Mouse (Mus musculus): ENCODE data around the gene Gclm.
"Not testable (repeated sequence)": the region's sequence is repeated elsewhere in the genome, so short reads cannot be mapped to it uniquely, and the experiment has no call there.

Gclm gene

DNA sequence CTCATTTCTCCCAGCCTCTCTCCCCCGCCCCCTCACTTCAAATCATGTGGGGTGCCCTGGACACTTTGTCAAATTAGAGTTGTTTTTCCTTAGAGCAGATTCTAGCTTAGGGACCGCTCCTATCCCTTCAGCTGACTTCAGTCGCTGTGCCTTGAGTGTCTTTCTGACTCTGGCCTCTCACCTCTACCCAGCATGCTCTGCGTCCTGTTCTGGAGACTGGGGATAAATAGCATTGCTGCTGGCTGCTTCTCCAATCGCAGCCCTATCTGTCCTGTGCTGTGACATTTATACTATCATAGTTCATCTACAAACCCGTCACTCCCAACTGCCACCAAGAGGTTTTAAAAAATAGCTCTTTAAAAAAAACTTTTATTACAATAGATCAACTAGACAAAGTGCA, 2.5 kb upstream of the Gclm start:
- in situ Hi-C loops (cut with MboI, MseI): no loop called here

DNA sequence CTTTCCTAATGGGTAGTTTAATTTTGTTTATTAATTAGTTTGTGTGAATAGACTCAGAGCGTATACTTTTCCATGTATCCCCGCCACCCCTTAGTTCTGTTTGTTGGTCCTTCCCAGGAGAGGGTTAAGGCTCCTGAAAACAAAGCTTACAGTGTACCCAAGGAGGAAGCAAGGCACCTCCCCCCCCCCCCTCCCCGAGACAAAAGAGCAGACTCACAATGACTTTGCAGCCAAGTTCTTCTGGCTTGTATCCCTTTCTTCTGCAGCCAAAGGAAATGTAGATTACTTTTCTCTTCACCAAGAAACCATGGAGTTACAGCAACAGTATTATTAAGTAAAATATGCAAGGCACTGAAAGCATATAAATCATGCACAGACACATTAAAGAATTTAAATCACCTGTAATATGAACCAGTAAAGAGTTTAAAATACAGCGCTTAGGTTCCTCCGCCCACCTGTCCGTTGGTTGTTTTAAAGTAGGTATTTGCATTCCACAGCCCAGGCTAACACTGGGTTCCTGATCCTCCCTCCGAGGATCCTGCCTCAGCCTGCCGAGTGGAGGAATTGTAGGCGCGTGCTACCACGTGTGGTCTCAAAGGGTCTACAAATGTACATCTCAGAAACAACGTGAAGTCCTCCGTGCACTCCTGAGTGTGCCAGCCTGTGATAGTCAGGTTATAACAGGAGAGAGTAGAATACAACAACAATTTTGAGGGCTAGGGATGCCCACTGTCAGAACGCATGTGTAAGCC, 1.8 kb upstream of the Gclm start:
- in situ Hi-C loops (cut with MboI, MseI): no loop called here

DNA sequence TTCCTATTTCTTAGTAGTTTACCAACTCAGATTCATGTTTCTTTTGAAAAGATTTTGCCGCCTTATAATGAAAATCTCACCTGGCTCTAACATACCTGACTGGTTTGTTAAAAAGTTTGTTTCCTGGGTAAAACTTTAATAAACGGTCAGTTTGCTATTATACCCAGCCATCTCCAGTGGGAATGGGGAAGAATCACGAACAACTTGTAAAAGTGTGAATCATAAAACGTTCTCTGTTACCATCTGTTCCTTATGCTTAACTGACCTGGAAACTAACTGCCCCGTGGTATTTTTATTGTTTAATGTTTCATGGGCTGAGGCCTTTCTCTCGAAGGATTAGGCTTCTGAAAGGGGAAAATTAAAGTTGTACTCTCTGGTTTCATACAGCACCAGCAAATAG, 598 bp upstream of the Gclm start:
- in situ Hi-C loops (cut with MboI, MseI): loop anchor here (5.0 kb wide), 1 partner anchor 43 kb away; no protein-coding TSS in a partner anchor

DNA sequence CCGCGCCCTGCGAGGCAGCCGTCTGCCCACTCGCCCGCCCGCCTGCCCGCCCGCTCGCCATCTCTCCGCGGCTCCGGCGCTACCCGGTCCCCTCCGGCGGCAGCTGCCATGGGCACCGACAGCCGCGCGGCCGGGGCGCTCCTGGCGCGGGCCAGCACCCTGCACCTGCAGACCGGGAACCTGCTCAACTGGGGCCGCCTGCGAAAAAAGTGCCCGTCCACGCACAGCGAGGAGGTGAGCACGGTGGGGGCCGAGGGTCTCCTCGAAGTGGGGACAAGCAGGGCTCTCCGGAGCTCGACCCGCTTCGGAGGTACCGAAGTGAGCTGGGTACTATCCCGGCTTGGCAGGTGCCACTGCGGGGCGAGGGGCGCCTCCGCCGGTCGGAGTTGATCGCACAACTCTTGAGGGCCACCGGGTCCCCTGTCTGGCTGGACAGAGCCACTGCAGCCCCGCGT, 548 bp downstream of the Gclm start:
- in situ Hi-C loops (cut with MboI, MseI): loop anchor here (5.0 kb wide), 1 partner anchor 41 kb away; no protein-coding TSS in a partner anchor

DNA sequence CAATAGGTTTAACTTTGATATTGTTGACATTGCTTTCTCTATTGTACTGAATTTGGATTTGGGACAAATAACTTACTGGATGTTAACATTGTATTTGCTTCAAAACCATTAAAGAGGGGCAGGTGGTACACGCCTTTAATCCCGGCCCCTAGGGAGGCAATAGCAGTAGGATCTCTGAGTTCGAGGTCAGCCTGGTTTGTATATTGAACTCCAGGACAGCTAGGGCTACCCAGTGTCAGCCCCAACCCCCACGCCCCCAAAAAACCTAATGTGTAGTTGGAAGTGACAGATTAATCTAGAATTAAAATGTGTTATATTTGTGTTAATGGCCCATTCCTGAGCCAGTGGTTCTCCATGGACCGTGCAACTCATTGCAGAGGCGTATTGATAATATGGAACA, 1.0 kb downstream of the Gclm start:
- in situ Hi-C loops (cut with MboI, MseI): loop anchor here (5.0 kb wide), 1 partner anchor 41 kb away; no protein-coding TSS in a partner anchor

DNA sequence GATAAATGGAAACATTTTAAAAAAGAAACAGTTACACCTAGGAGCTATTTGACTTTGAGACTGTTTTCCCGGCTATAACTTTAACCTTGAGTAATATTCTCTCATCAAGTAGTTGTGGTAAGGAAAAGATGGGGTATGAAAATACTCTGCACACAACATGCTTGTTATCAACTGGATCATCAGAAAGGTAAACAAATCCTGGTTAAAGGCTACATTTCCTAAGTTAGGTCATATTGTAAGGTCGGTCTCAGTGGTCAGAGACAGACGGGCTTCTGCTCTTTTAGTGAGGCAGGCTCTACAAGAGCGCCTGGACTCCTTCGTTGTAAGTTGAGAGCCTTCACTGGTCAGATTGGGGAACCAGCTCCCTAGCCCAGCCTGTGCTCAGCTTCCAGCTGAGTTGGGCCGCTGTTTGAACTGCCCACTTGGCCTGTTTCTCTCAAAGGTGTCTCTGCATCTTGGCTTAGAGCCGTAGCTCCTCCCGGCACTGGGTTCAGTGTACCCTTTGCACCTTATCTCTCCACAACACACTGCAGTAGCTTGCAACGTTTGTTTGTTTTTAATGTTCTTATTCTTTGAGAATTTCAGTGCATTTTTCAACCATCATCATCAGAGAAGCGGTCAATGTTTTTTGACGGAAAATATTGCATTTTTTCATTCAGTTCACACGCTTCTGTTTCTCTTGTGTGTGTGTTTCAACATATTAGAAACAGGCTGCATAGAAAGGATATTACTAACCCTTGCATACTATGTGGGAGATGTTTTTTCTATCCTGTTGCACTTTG, 1.8 kb downstream of the Gclm start:
- in situ Hi-C loops (cut with MboI, MseI): loop anchor here (5.0 kb wide), 1 partner anchor 40 kb away; no protein-coding TSS in a partner anchor

DNA sequence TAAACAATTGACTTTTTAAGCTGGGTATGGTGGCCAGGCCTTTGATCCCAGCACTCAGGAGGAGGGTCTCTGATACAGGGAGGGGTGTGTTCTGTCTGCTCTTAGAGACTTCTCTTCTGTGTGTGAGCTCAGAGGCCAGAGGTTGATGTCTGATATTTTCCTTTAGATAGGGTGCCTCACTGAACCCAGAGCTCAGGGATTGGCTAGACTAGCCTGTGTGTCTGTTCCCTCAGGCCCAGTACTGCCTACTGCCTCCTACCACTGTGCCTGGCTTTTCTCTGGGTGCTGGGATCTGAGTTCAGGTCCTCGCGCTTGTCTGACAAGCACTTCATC, 2.4 kb downstream of the Gclm start:
- in situ Hi-C loops (cut with MboI, MseI): loop anchor here (5.0 kb wide), 1 partner anchor 40 kb away; no protein-coding TSS in a partner anchor

DNA sequence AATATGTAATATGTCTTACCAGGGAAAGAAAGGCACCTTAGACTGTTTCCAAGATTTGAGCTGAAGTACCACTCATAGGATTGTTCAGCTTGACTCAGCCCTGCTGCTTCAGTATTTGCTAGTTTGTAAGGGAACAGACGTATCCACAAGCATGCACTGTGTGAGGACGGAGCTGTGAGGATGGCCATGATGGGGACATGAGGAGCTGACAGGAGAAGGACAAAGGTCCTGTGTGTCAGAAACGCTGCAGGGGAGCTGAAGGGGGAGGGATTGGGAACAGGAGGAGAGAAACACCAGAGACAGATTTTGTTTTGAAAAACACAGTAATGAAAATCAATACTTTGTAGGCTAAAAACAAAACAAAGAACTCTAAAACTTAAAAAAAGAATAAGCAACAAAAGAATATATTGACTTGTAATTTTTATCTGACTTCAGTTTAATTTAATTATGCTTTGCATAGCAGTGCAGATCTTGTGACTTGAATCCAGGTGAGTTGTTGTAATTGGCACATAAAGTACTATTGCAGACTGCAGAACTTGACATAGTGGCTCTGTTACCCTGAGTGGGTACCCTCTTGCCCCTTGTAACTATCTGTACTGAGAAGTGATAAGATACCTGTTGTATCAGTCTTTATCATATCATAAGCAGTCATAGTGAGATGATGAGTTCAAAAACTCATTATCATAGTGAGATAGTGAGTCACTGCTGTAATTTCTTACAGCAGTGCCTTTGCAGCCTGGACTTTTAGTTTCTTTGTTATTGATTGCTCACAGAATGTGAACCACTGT, 7.3 kb downstream of the Gclm start:
- in situ Hi-C loops (cut with MboI, MseI): no loop called here

DNA sequence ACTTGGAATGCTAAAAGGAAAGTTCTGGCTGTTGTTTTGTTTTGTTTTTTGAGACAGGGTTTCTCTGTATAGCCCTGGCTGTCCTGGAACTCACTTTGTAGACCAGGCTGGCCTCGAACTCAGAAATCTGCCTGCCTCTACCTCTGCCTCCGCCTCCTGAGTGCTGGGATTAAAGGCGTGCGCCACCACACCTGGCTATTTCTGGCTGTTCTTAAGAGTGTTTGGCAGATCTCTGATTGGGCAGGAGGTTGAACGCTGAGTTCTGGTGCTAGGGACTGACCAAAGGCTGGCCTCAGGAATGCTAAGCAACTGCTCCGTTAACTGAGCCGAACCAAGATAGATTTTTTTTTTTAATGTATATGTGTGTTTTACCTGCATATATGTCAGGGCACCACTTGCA, 8.7 kb downstream of the Gclm start:
- in situ Hi-C loops (cut with MboI, MseI): not testable (repeated sequence)

DNA sequence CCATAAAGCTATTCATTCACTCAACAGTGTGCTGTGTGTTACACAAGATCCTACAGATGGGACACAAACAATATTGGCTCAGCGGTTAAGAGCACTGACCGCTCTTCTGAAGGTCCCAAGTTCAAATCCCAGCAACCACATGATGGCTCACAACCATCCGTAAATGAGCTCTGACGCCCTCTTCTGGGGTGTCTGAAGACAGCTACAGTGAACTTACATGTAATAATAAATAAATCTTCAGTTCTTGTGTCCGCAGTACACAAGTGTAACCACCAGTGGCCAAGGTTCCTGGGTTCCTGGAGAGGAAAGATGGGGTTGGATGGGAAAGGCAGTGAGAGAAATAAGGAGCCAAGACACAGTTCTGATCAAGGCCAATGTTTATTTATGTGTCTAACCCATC, 24.6 kb downstream of the Gclm start:
- in situ Hi-C loops (cut with MboI, MseI): no loop called here

DNA sequence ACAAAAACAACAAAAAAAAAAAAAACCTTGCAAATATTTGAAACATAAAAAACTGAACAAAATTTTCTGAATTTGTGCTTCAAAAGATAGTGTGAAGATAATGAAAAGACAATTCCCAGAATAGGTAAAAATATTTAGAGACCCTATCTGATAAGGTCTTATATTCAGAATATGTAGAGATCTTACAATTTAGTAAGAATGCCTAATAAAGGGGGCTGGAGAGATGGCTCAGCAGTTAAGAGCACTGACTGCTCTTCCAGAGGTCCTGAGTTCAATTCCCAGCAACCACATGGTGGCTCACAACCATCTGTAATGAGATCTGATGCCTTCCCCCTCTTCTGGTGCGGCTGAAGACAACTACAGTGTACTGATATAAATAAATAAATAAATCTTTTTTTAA, 27.2 kb downstream of the Gclm start:
- in situ Hi-C loops (cut with MboI, MseI): not testable (repeated sequence)

DNA sequence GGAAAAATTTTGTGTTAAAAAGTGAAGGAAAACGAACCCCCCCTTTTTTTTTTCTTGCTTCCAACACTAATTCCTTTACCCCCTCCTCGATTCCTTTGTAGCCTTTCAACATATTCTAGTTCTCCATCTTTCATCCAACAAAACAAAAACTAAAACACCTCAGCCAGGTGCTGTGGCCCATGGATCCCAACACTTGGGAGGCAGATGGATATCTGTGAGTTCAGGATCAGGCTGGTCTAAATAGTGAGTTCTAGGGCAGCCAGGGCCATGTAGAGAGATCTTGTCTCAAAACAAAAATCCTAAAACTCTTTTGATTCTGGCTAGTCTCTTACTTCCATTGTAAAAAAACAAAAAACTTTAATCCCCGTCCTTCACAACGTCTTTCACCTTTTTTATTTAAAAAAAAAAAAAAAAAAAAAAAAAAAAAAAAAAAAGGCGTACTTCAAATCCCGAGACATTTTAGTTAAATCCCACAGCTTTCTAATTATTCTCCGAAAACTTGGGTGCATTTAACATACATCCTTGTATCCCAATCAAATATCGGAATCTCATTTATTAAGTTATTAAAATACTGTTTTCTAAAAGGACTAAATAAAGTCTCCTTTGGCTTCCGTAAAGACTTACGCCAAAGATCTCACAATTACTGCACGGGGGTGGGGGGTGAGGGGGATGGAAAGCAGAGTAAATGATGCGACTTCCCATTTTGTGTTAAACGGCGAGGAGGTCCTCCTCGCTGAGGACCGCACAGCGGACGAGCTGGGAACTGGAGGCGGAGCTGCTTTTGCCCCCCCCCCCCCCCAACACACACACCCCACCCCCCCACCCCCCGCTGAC, 28.3 kb downstream of the Gclm start:
- in situ Hi-C loops (cut with MboI, MseI): no loop called here

DNA sequence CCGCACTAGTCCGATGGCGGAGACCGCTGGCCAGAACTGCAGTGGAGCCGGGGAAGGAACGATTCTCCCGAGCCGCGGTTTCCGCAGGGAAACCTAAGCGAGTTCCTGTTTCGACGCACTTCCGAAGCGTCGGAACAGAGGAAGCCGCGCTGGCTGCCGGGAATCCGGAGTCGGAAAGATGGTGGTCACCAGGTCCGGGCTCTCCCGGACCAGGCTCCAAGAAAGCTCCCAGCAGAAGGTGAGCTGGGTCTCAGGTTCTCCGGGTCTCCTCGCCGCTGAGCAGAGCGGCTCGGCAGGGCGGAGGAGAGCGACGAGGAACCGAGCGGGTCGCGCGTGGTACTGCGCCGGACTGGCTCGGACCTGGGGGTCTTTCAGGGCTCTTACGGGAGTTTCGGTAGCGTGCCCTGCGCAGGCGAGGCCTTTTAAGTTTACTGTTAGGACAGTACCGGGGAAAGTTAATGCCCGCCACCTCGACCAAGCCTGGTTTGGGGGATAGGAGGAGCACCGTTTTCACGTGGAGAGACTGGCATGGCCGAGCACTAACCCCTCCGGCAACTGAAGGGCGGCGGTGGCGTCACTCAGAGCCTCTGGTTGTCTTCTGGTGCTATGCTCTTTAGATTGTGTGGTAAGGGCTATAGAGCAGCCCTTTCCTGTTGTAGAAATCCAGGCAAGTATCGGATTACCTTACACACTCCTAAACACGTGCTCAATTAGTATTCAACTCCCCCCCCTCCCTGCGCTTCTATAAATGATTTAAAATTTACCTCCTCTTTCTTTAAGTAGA, 29.1 kb downstream of the Gclm start, which contains the start of gene Dnttip2:
Dnttip2 (plus strand) TSS at position 148 of the 784 bp plus-strand sequence.
- in situ Hi-C loops (cut with MboI, MseI): no loop called here

DNA sequence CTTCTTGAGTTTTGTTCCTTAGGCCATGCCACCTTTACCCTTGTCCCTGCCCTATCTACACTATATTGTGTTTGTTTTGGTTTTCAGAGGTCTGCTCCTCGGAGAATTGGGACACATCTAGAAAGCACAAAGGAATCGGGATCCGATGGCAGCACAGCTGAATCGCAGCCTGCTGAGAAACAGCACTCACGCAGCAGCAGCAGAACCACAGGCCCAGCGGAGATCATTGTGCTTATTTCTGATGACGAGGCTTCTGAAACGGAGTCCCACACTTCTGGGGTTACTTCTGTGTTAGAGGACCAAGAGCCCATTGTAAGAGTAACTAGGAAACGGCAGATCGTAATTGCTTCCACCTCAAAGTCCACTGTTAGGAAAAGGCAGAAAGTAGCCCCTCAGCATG, 29.8 kb downstream of the Gclm start:
- in situ Hi-C loops (cut with MboI, MseI): no loop called here

DNA sequence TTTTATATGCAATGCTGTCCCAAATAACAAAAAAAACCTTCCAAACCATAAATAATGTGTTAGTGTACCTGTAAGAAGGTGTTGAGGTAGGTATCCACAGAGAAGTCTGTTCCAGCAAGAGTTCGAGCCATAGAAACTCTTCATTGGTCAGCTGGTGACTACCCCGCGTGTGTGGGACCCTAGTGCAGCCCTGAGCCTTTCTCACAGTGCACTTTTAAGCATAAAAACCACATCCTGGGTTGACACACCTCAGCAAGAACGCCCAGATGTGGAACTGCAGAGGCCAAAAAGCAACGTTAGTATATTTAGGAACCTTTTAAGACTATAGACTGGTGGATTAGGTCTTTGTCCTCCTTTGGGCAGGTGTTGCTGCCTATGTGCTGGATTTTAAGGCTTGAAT, 41.8 kb downstream of the Gclm start:
- in situ Hi-C loops (cut with MboI, MseI): loop anchor here (5.0 kb wide), 1 partner anchor 40 kb away; the partner anchor contains the start of gene Gclm

DNA sequence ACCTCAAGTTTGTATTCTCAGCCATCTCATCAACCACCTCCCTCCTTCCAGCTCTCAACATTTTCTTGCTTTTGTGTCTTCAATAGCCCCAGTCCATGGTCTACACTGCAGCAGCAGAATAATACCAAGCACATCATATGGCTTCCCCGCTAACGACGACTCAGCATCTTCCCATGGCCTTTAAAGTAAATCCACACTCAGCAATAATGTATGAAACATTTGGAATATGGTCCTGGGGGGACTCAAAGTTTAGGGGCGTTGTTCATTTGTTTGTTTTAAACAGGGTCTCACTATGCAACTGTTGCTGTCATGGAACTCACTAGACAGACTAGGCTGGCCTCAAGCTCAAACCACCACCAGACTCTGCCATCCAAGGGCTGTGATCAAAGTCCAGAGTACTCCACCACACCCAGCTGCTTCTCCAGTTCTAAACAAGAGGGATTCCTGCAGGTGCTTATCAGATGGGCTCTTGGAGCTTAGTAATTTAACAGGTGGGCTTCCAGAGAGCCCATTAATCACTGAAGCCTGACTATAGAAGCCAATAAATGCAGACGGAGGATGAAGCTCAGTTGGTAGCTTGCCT, 43.3 kb downstream of the Gclm start:
- in situ Hi-C loops (cut with MboI, MseI): loop anchor here (5.0 kb wide), 1 partner anchor 41 kb away; the partner anchor contains the start of gene Gclm

DNA sequence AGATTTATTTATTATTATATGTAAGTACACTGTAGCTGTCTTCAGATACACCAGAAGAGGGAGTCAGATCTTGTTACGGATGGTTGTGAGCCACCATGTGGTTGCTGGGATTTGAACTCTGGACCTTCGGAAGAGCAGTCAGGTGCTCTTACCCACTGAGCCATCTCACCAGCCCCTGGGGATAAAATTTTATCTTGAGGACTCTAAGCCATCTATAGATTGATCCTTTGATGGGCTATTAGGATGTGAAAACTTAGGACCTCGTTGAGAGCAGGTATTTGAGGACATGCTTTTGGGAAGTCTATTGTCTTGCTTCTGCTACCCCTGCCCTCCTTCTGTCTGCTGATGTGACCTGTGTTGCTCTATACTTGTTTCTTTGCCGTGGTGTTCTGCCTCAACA, 44.0 kb downstream of the Gclm start:
- in situ Hi-C loops (cut with MboI, MseI): loop anchor here (5.0 kb wide), 1 partner anchor 42 kb away; the partner anchor contains the start of gene Gclm

DNA sequence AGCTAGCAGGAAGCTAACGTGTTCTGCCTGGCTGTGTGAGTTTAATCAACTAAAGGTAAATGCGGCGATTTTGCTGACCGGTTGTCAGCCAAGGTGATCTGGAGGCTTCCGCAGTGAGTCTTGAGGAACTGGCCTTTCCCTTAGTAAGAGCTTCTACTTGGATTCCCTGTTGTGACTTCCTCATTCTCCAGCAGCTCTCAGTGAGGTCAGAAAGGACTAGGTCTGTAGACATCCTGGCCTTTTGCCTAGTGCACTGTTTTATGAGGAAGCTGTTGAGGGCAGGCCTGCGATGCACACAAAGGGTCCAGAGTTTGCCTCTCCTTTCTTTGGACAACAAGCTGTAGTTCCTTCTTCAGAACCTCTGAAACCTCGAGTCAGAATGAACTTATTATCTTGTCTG, 45.3 kb downstream of the Gclm start:
- in situ Hi-C loops (cut with MboI, MseI): no loop called here

DNA sequence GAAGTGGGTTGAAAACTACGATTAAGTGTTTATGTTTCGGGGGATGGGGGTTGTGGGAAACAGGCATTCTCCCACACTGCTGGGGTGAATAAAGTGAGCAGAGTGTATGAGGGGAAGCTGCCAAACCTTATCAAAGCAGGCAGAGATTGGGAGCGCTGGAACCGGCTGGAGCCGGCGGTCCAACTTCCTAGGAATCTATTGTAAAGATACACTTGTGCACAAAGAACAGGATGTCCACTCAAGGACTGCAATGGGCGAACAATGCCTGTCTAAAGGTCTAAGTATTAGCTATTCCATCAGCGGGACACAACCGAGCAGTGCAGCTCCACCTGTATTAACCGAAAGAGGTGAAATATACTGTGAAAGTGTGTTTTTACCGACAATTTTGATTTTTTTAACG, 46.5 kb downstream of the Gclm start:
- in situ Hi-C loops (cut with MboI, MseI): no loop called here

Measured in T-helper 2 cell (primary cell).